Mouse (Mus musculus): ENCODE measurements around the gene Ncor1.
"Not testable (repeated sequence)": the region's sequence is repeated elsewhere in the genome, so short reads cannot be mapped to it uniquely, and the experiment has no call there.

Ncor1 gene

DNA sequence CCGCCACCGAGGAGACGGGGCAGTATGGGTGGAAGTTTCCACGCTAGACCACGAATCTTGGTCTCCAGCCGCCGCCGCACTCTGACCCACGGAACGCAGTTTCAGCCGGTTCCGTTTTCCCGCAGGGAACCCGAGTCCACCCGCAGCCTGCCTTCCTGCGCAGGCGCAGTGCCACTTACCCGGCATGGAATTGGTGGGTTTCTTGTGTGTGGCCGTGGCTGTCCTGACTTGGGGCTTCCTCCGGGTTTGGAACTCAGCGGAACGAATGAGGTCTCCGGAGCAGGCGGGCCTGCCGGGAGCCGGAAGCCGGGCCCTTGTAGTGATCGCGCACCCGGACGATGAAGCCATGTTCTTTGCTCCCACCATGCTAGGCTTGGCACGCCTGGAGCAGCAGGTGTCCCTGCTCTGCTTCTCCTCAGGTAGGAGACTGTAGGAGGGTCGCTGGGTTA lies at the start of gene Ncor1, which contains the start of gene Pigl:
Gene Ncor1, minus strand, starts transcription at position 266 of the 449 bp plus-strand sequence.
Gene Pigl, plus strand, starts transcription at position 185 of the 449 bp plus-strand sequence.
- peak; percentile 88 to 89 for DNase-seq (ENCODE audit: low spot score in 2 of 2)

DNA sequence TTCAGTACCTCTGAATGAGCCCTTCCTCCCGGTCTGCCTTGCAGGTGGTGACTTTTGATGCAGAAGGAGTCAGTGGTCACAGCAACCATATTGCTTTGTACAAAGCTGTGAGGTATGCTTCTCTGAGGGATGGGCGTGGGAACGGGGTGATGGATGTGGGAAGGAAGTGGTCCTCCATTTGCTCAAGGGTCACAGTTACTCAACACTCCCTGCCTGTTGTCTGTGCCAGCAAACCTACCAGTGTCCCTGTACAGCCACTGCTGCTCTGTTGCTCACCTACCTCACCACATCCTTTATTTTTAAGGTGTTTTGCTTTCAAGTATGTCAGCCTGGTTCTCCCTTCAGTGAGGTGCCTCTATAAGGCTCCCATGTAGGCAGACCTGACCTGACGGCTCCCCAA lies 49.3 kb upstream of the Ncor1 start:
- no peak for DNase-seq (ENCODE audit: low spot score in 2 of 2)

DNA sequence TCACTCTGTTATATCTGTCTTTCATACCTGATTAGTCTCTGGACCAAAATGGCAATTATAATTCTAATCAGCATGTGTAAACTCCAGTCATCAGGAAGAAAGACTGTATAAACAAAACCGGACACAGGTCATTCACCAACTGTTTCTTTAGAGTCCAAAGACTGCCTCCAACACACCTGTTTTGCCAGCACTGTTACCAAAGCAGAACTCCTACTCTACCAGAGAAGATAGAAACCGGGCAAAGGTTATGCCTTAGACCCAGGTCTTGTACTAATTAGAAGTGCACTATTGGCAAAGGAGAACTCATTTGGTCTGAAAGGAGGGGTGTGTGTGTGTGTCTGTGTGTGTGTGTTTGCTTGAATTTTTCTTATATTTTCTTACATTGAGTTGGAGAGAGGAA lies 42.2 kb upstream of the Ncor1 start:
- DNase-seq (ENCODE audit: low spot score in 2 of 2): no peak

DNA sequence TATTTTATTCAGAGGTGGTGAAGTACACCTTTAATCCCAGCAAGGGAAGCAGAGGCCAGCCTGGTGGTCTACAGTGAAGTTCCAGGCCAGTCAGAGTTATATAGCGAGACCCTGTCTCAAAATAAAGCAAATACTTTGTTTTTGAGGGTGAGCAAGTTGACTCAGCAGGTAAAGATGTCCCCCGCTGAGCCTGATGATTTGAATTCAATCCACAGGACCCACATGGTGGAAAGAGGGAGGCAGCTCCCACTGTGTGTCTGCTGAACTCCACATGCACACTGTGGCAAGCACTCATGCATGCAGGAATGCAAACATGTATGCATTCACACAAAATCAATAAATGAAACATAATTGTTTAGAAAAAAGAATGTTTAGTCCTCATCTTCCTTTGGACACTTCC lies 40.5 kb upstream of the Ncor1 start:
- no peak for DNase-seq (ENCODE audit: low spot score in 2 of 2)

DNA sequence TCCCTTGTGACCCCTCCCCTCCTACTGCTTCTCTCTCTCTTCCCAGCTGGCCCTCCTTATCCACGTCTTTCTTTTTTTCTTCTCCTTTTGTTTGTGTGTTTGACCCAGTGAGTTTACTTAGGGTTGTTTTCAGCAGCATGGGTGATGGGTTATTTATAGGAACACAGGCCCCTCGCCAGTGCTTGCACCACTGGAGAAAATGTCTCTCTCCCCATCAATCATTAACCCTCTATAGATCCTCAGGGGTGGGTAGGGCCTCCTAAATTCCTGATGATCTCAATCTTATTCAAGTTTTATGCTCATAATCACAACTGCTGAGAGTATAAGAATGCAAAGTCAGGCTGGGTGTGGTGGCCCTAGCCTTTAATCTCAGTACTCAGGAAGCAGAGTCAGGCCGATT lies 38.8 kb upstream of the Ncor1 start:
- no peak for DNase-seq (ENCODE audit: low spot score in 2 of 2)

DNA sequence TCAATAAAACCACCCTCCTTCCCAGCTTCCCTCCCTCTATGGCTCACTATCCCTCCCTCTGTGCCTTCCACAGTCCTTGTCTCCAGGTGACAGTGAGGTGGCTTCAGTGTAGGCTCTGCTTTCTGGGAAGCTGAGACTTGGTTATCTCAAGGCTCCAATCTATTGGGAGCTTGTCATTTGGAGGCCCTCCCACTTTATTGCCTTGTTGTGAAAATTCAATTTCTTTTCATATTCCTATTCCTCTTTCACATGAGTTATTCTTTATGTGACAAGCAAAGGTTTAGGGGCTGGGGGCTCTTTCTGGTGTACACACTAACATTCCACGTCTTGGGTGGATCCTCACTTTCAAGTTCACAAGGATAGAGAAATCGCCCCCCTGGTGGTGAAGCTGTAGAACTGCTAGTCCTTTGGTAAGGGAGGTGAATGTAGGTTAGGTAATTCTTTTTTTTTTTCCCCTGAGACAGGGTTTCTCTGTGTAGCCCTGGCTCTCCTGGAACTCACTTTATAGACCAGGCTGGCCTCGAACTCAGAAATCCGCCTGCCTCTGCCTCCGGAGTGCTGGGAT lies 37.9 kb upstream of the Ncor1 start:
- no peak for DNase-seq (ENCODE audit: low spot score in 2 of 2)

DNA sequence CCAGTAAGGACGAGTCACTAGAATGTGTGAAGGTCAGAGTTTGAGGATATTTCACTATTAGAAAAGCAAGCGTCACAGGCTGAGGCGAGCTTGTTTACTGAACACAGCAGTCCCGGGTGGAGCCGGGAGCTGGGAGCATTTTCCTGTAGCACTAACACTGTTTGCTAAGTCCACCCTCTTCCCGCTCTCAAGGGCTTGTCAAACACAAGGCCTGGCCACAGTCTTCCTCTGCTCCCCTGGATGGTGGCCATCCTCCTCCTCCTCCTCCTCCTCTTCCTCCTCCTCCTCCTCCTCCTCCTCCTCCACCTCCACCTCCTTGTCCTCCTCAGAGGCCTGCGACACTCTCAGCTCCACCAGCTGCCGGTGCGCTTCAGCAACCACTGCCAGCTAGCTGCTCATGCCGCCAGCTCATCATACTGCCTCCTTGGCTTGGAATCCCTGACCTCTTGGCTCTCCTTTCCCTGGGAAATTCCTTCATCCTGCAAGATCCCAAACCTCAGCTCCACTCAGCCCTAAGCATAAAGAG lies 37.0 kb upstream of the Ncor1 start:
- DNase-seq (ENCODE audit: low spot score in 2 of 2): peak; percentile 4 to 5

DNA sequence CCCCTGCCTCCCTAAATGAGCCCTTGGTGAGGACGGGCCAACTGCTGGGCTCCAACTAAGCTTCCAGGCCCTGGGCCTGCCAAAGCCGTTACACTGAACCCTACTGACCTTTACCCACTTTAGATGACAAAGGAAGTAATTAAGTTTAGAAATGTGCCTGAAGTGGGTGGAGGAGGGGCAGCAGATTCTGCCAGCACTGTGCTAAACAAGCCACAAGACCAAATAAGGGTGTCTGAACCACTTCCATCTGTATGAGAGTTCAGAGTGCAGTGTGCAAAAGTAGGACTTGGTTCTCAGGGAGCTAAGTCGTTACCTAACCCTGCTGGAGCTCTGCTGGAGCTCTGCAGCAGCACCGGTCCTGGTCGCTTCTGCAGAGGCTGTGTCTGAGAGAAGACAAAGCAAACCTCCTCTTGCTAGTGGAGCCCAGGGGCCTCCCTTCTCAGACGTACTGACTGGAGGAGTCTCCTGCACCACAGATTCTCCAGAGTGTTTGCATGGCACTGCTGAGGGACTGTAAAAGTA lies 36.5 kb upstream of the Ncor1 start:
- peak; percentile 10 to 38 for DNase-seq (ENCODE audit: low spot score in 2 of 2)

DNA sequence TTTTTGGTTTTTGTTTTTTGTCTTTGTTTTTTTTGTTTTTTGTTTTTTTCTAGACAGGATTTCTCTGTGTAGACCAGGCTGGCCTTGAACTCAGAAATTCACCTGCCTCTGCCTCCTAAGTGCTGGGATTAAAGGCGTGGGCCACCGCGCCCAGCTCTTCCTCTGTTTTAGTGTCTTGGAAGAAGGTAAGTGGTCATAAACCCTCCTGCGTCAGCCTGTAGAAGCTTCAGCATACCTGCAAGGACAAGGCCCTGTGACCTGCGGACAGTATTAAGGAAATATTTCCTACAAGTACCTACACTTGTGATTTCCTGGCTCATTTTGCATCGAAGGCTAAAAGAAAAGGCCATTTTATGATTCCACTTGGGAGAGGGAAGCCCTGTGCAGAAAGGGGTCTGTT lies 35.4 kb upstream of the Ncor1 start:
- DNase-seq (ENCODE audit: low spot score in 2 of 2): no peak

DNA sequence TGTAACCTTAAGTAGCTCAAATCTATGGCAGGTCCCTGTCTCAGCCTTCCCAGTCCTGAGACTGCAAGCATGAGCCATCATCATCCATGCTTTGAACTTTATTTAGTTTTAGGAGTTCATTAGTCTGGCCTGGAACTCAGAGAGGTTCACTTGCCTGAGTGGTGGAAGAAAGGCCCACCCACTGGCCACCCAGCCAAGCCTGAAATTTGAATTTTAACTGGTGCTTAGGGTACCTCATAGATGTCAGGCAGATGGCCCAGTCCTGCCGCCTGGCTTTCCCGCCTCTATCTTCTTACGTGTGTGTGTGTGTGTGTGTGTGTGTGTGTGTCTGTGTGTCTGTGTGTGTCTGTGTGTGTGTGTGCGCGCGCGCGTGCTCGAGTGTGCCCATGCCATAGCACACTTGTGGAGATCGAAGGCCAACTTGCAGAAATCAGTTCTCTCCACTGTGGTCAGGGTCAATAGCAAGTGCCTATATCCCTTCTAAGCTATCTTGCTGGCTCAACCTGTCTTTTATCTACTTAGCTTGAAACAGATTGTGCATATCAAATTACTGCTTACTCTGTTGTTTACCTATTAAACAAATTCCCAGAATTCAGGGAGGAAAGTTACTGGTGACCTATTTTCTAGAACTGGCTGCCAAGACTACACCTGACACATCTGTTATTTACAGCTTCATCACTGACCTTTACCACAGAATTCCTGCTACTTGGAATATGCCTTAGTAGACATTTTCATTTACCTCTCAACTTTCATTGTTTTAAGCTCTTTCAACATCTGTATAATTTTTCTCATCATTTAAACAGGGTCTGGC lies 29.4 kb upstream of the Ncor1 start:
- no peak for DNase-seq (ENCODE audit: low spot score in 2 of 2)

DNA sequence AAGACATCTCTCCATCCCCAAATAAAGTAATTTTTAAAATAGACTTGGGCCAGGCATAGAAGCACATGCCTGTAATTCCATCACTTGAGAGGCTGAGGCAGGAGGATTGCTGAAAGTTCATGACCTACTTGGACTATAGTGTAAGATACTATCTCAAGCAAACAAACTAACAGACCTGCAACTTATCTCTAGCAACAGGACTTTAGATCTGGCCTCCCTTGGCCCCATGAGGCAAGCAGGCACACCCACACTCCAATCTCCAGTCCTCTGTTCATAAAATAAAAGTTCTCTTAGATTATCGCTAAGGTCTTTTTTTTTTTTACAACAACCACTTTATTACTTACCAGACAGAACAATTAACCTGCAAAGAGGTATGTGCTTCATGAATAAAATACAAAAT lies 28.6 kb upstream of the Ncor1 start:
- DNase-seq (ENCODE audit: low spot score in 2 of 2): no peak

DNA sequence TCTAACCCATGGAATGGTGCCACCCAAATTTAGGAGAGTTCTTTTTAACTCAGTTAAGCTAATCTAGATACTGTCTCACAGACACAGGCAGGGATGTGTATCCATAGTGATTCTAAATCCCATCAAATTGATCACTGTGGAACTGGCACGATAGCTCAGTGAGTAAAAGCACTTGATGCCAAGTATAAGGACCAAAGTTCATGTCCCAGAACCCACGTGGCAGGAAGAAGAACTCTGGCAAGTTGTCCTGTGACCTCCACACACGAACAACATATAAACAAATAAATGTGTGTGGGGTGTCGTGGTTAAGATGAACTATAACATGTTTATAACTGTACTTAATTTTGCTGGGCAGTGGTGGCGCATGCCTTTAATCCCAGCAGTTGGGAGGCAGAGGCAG lies 21.2 kb upstream of the Ncor1 start:
- DNase-seq (ENCODE audit: low spot score in 2 of 2): no peak

DNA sequence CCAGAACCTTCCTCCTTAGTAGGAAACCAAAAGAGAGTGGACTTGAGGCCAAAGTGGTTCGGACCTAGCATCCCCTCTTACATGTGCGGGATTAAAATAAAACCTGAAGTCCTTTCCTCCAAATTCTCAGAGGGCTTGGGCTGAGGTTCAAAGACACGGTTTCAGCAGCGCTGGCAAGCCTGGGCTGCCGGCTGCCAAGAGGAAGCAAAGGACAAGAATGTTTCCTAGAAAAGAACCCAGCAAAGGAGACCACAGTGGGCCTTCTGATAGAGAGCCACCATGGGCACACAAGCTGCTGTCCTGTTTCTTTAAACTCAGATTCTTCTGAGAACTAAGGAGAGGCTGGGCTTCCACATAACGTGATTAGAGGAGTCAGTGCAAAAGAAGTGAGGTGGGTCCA lies 20.6 kb upstream of the Ncor1 start:
- no peak for DNase-seq (ENCODE audit: low spot score in 2 of 2)

DNA sequence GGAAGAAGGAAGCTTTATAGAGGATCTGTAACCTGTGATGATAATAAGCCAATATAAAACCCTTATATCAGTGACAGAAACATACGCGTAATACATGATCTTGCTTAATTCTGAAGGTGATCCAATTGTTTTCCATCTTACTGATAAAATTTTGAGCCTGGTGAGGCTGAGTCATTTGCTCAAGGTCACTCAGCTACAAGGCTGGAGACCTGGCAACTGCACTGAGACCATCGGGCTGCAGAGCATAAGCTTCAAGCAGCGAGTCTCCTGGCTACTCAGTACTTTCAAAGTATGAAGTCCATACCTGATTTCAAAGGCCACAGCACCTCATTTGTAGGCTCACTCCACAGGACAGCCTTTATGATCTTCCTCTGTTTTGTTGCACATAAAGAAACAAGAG lies 17.8 kb upstream of the Ncor1 start:
- no peak for DNase-seq (ENCODE audit: low spot score in 2 of 2)

DNA sequence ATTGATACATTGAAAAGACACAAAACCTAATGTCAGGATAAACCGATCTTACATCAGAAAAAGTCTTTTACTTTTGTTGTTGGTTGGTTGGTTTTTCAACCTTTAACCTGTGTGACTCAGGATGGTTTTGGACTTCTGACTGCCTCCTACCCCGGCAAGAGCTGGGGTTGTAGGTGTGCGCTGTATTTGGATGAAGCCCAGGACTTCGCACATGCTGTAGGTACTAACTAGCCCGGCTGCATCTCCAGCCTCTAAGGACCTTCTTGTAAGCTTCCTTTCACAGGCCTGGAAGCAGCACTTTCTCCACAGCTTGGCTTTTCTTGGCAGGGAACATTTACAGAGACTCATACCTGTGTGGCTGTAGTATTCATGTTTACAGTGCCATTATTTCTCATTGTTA lies 15.2 kb upstream of the Ncor1 start:
- DNase-seq (ENCODE audit: low spot score in 2 of 2): no peak

DNA sequence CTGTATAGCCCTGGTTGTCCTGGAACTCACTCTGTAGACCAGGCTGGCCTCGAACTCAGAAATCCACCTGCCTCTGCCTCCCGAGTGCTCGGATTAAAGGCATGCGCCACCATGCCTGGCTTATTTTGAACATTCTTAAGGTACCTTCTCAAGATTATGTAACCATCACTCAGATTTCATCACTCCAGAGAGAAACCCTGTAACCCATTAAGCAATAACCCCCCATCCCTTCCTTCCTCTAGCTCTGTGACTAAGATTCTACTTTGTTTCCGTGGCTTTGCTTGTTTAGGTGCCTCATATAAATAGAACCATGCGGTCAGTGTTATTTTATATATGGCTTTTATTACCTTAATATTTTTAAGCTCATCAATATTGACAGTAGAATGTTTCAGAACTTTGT lies 12.1 kb upstream of the Ncor1 start:
- DNase-seq (ENCODE audit: low spot score in 2 of 2): no peak

DNA sequence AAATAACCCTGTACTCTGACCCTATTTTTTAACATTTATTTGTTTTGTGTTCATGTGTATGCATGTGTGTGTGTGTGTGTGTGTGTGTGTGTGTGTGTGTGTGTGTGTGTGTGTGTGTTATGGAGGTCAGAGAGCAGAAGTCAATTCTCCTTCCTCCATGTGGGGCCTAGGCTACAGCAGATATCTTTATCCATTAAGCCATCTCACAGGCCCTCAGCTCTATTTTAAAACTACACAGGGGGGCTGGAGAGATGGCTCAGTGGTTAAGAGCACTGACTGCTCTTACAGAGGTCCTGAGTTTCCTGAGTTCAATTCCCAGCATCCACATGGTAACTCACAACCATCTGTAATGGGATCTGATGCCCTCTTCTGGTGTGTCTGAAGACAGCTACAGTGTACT lies 8.9 kb upstream of the Ncor1 start:
- DNase-seq (ENCODE audit: low spot score in 2 of 2): not testable (repeated sequence)

DNA sequence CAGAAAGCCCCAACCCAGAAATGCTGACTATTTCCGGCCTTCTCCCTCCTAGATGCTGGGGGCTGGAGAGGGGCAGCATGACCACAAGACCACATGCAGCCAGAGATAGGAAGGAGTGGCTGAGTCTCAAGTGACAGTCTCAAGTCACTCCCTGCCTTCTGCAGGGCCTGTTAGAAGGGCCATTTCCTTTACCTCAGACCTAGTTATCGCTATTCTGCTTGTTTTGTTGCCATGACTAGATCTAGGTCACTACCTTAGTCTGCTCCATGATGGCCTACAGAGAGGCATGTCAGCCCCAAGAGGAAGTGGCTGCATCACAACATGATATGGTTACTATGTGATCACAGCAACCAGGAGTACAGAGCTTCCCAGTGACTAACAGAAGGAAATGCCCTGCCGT lies 8.2 kb upstream of the Ncor1 start:
- no peak for DNase-seq (ENCODE audit: low spot score in 2 of 2)

DNA sequence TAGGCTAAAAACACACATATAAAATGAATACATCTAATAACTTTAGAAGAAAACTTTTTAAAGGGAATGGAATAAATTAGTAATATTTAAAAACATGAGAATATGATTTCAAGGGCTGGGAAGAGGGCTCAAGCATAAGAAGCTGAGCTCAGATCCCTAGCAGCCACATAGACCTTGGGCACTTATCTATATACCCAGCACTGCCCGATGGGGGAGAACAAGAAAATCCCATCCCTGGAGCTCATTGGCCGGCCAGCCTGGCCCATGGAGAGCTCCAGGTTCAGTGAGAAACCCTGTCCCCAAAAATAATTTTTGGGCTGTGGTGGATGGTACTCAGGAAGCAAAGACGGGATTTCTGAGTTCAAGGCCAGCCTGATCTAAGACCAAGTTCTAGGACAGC lies 7.5 kb upstream of the Ncor1 start:
- no peak for DNase-seq (ENCODE audit: low spot score in 2 of 2)

DNA sequence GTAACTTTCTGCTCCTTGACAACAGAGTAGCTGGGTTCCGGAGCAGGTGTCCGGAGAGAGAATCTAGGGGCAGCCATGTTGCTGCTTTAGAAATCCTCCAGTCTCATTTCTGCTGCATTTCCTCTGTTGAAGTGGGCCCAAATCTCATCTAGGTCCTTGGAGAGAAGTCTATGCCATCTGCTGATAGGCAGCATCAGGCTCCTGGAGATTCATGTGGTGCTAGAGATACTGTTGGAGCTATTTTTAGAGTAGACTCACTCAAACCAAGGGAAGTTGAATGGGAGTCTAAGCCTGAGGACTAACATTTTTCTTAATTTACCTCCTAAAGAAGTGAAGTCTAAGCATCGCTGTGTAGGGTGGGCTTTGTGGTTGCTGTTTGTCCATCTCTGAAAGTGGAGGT lies 6.4 kb upstream of the Ncor1 start:
- DNase-seq (ENCODE audit: low spot score in 2 of 2): no peak

DNA sequence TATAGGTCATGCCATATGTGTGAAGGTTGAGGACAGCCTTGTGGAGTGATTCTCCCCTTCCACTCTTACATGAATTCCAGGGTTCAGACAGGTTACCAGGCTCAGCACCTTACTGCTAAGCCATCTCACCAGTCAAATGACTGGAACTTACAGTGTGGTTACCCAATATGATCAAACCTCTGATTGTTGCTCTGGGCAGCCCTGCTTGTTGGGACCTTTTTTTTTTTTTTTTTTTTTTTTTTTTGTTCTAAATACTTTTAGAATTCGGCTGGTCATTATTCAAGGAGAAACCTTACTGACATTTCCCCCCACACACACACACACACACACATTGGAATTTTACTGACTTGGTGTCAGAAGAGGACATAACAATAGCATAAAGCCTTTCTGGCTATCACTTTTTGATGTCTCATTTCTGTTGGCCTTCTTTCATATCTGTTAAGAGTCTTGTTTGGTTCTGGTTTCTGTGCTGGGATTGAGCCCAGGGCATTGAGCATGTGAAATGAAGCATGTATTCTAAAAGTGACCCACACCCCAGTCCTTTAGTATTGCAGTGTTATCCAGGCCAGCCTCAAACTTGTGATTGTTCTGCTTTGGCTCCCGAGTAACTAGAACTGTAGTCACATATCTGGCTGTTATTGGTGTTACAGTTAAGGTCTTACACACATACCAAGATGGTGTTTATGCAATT lies 5.0 kb upstream of the Ncor1 start:
- DNase-seq (ENCODE audit: low spot score in 2 of 2): no peak

DNA sequence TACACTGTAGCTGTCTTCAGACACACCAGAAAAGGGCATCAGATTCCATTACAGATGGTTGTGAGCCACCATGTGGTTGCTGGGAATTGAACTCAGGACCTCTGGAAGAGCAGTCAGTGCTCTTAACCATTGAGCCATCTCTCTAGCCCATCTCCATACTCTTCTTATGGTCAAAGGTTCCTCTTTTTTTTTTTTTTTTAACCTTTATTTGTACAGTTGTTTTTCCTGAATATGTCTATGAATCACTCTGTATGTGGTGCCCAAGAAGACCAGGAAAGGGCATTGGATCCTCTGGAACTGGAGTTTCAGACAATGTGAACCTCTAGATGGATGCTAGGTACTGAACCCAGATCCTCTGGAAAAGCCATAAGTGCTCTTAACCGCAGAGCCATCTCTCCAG lies 4.2 kb upstream of the Ncor1 start:
- DNase-seq (ENCODE audit: low spot score in 2 of 2): not testable (repeated sequence)
